Comparison of ENCODE assay signal across 8 mouse cellular contexts in genomic region chr4:107066252-107067124, GRCm38 (mm10). TPM values are rescaled to one million over a fixed set of nuclear protein-coding genes. Genes with fewer than 3 reads are reported as not detected.
DNase-seq lines count a peak whose midpoint lies in the region; ATAC-seq and TF ChIP-seq lines count a peak whose summit lies in the region.

Mrpl37 (minus strand) TSS chr4:107066868.
Cyb5rl (plus strand) TSS chr4:107066988.

- no peak for TF ChIP-seq EP300 in heart, adult 2 months (IDR thresholded peaks at IDR 0.05; ENCODE audit: insufficient read depth, low read depth, low read length)

- WGBS in embryonic facial prominence, embryonic 14.5 days, result 1% methylated on average over 49 of the region's 60 CpGs
- under 1% methylated on average over 60 of the region's 60 CpGs for WGBS in heart, adult 2 months
- WGBS in limb, embryonic 13.5 days, result under 1% methylated on average over 60 of the region's 60 CpGs
- WGBS in midbrain, embryonic 16.5 days, result under 1% methylated on average over 60 of the region's 60 CpGs

- H3K27me3 ChIP-seq in embryonic facial prominence, embryonic 14.5 days (replicated peaks; ENCODE audit: control insufficient read depth, insufficient read depth, low read length), result no peaks in the 10 kb centered on the region
- H3K27me3 ChIP-seq in heart, adult 2 months (ENCODE audit: control insufficient read depth, insufficient read depth, low read length), result no peaks in the 10 kb centered on the region
- no peaks in the 10 kb centered on the region for H3K27me3 ChIP-seq in limb, embryonic 13.5 days
- no peaks in the 10 kb centered on the region for H3K27me3 ChIP-seq in midbrain, embryonic 16.5 days (ENCODE audit: control insufficient read depth, insufficient read depth, low read depth, low read length)

- peaks cover 30% of the 10 kb centered on the region for H3K36me3 ChIP-seq in embryonic facial prominence, embryonic 14.5 days (ENCODE audit: control insufficient read depth, insufficient read depth, low read length)
- H3K36me3 ChIP-seq in heart, adult 2 months (ENCODE audit: control insufficient read depth, insufficient read depth, low read length), result no peaks in the 10 kb centered on the region
- H3K36me3 ChIP-seq in limb, embryonic 13.5 days, result peaks cover 29% of the 10 kb centered on the region
- 0 out of 2 replicates have a peak, but pooled peaks cover 6% of the 10 kb centered on the region for H3K36me3 ChIP-seq in midbrain, embryonic 16.5 days (ENCODE audit: control insufficient read depth, insufficient read depth, low read length)

- H3K9me3 ChIP-seq in embryonic facial prominence, embryonic 14.5 days (ENCODE audit: control insufficient read depth, low read length), result no peaks in the 10 kb centered on the region
- no peaks in the 10 kb centered on the region for H3K9me3 ChIP-seq in limb, embryonic 13.5 days
- no peaks in the 10 kb centered on the region for H3K9me3 ChIP-seq in midbrain, embryonic 16.5 days (replicated peaks; ENCODE audit: control insufficient read depth, low read length, poor library complexity, severe bottlenecking)

- no peak for TF ChIP-seq CTCF in heart, adult 2 months (IDR thresholded peaks at IDR 0.05)

- peak within 1 kb of the TSS; percentile 93 for H3K4me3 ChIP-seq in embryonic facial prominence, embryonic 14.5 days (ENCODE audit: low read depth, low read length)
- peak within 1 kb of the TSS; percentile 61 for H3K4me3 ChIP-seq in heart, adult 2 months
- H3K4me3 ChIP-seq in limb, embryonic 13.5 days, result peak within 1 kb of the TSS; percentile 86
- H3K4me3 ChIP-seq in midbrain, embryonic 16.5 days (ENCODE audit: low read depth, low read length), result peak within 1 kb of the TSS; percentile 66

- H3K27ac ChIP-seq in embryonic facial prominence, embryonic 14.5 days (replicated peaks; ENCODE audit: low read depth, low read length), result peak within 1 kb of the TSS; percentile 52; the same call in 1 of the 2 replicates
- H3K27ac ChIP-seq in heart, adult 2 months, result peak within 1 kb of the TSS; percentile 85
- no peak within 1 kb of the TSS for H3K27ac ChIP-seq in limb, embryonic 13.5 days
- peak within 1 kb of the TSS; percentile 51 for H3K27ac ChIP-seq in midbrain, embryonic 16.5 days (ENCODE audit: low read length)

- H3K4me2 ChIP-seq in embryonic facial prominence, embryonic 14.5 days (ENCODE audit: low read depth, low read length), result peak within 1 kb of the TSS; percentile 99
- peak within 1 kb of the TSS; percentile 98 for H3K4me2 ChIP-seq in limb, embryonic 13.5 days (replicated peaks)
- H3K4me2 ChIP-seq in midbrain, embryonic 16.5 days (ENCODE audit: low read length), result peak within 1 kb of the TSS; percentile 98

- H3K9ac ChIP-seq in embryonic facial prominence, embryonic 14.5 days (ENCODE audit: low read depth, low read length), result peak within 1 kb of the TSS; percentile 90
- peak within 1 kb of the TSS; percentile 75 for H3K9ac ChIP-seq in heart, adult 2 months (ENCODE audit: low read depth, low read length)
- H3K9ac ChIP-seq in limb, embryonic 13.5 days, result peak within 1 kb of the TSS; percentile 84
- peak within 1 kb of the TSS; percentile 78 for H3K9ac ChIP-seq in midbrain, embryonic 16.5 days (ENCODE audit: low read depth, low read length)

- peak; percentile 96 for DNase-seq in 3T3-L1 (ENCODE audit: low read depth, low spot score)
- peak; percentile 77 to 93 for DNase-seq in adrenal gland, postnatal 4 days (ENCODE audit: low spot score in 2 of 2)
- DNase-seq in embryonic facial prominence, embryonic 14.5 days (ENCODE audit: low spot score), result peak; percentile 97
- DNase-seq in heart, adult 2 months, result peak; percentile 96
- peak; percentile 97 to 98 for DNase-seq in kidney, adult 8-10 months
- peak; percentile 95 to 96 for DNase-seq in spleen, postnatal 10 days (ENCODE audit: low spot score in 2 of 2)

- TF ChIP-seq POLR2A in heart, adult 2 months (IDR thresholded peaks at IDR 0.05; ENCODE audit: insufficient read depth, low read depth, low read length), result peak; percentile 89

- ATAC-seq in embryonic facial prominence, embryonic 14.5 days (ENCODE audit: low read depth), result peak; percentile 99
- ATAC-seq in limb, embryonic 13.5 days (ENCODE audit: low FRiP score, low read depth), result peak; percentile 99
- ATAC-seq in midbrain, embryonic 16.5 days, result peak; percentile 99

- no peaks in the 10 kb centered on the region for H3K79me2 ChIP-seq in heart, adult 2 months (replicated peaks; ENCODE audit: control insufficient read depth, insufficient read depth, low read length)

- intact Hi-C loops in heart, adult 2 months (cut with DNase I), result loop anchor here (1.0 to 5.0 kb wide), 4 partner anchors 80 to 228 kb away; partner anchors contain the start of gene Ssbp3

- 0 out of 2 replicates have a peak, but pooled peaks cover 10% of the 10 kb centered on the region for H3K4me1 ChIP-seq in embryonic facial prominence, embryonic 14.5 days (ENCODE audit: control insufficient read depth, insufficient read depth, low read length)
- no peaks in the 10 kb centered on the region for H3K4me1 ChIP-seq in heart, adult 2 months (ENCODE audit: control insufficient read depth, insufficient read depth, low read length)
- H3K4me1 ChIP-seq in limb, embryonic 13.5 days, result peaks cover 13% of the 10 kb centered on the region
- peaks cover 13% of the 10 kb centered on the region for H3K4me1 ChIP-seq in midbrain, embryonic 16.5 days (ENCODE audit: control insufficient read depth, insufficient read depth, low read length)

RNA-seq across cellular contexts. Expression of gene Mrpl37, which starts in this region (rescaled TPM):
- total RNA-seq in adrenal gland, postnatal 4 days (2021), result 100 to 1,000 TPM; 104 to 108 TPM
- polyA plus RNA-seq in embryonic facial prominence, embryonic 14.5 days (2014; fragmentation: Nextera tagmentation; extraction: Ambion mirVana), result 91.3 and 95.5 TPM in 2 replicates
- total RNA-seq in heart, adult 2 months (2021), result 100 to 1,000 TPM in 1 of 2 experiments, 10 to 100 TPM in 1; 96.3 to 103 TPM
- 113 and 180 TPM in 2 replicates for polyA plus RNA-seq in heart, adult 2 months (2012; rRNA removed)
- 97.2 and 99.5 TPM in 2 replicates for polyA plus RNA-seq in limb, embryonic 13.5 days (2015; fragmentation: Nextera tagmentation; extraction: Ambion mirVana)
- polyA plus RNA-seq in midbrain, embryonic 16.5 days (2015; fragmentation: Nextera tagmentation; extraction: Ambion mirVana), result 74.1 and 77.3 TPM in 2 replicates

RNA-seq across cellular contexts. Expression of gene Cyb5rl, which starts in this region (rescaled TPM):
- 10 to 100 TPM; 20.1 to 21.1 TPM for total RNA-seq in adrenal gland, postnatal 4 days (2021)
- polyA plus RNA-seq in embryonic facial prominence, embryonic 14.5 days (2014; fragmentation: Nextera tagmentation; extraction: Ambion mirVana), result 5.3 and 8.6 TPM in 2 replicates
- 10 to 100 TPM; 21.9 to 25.9 TPM for total RNA-seq in heart, adult 2 months (2021)
- polyA plus RNA-seq in heart, adult 2 months (2012; rRNA removed), result 12.6 and 15.4 TPM in 2 replicates
- 7.0 and 7.3 TPM in 2 replicates for polyA plus RNA-seq in limb, embryonic 13.5 days (2015; fragmentation: Nextera tagmentation; extraction: Ambion mirVana)
- 4.1 and 7.2 TPM in 2 replicates for polyA plus RNA-seq in midbrain, embryonic 16.5 days (2015; fragmentation: Nextera tagmentation; extraction: Ambion mirVana)
